In the genomic region with DNA sequence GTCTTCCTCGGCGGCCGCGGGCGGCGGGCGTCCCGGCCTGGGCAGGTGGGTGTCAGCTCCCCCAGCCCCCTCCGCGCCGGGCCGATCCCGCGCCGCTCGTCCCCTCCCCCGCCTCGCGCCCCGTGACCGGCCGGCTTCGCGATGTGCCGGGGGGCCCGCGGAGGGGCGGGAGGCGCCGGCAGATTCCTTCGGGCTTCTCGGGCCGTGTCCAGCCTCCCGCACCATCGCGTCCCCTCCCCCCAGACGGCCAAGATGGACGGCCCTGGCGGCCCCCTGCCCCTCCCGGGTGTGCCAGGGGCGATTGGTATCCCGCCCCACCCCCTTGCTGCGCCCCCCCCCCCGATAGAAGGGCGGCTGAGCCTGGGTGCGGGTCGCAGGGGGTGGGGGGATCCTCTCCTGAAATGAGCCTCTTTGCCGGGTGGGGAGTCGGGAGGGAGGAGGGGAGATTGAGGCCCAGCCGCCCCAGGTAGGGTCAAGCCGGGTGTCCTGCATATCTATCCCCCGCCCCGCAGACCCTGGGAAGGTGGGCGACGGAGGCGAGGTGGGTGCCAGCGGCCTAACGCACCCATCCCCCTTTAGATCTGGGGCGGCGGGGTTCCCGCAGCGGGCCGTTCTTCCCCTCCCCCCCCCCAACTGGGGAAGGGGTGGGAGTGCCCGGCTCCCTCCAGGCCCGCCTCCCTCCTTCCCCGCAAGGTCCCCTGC, we compare ENCODE assay signal across 7 mouse cellular contexts. TPM values are rescaled to one million over a fixed set of nuclear protein-coding genes. Genes with fewer than 3 reads are reported as not detected.
DNase-seq lines count a peak whose midpoint lies in the region; ATAC-seq and TF ChIP-seq lines count a peak whose summit lies in the region.

No protein-coding gene starts in this region.

- peaks cover 18% of the 10 kb centered on the region for H3K4me1 ChIP-seq in bone marrow macrophage, adult 2 months (ENCODE audit: control insufficient read depth, insufficient read depth, low read length)
- peaks cover 50% of the 10 kb centered on the region for H3K4me1 ChIP-seq in erythroblast, embryonic 14.5 days (ENCODE audit: control insufficient read depth)
- H3K4me1 ChIP-seq in limb, embryonic 11.5 days (ENCODE audit: control insufficient read depth, insufficient read depth, low read length): peaks cover 14% of the 10 kb centered on the region; the same call in 1 of the 2 replicates
- H3K4me1 ChIP-seq in midbrain, embryonic 12.5 days: peaks cover 38% of the 10 kb centered on the region
- H3K4me1 ChIP-seq in stomach, embryonic 15.5 days: peaks cover 24% of the 10 kb centered on the region

- H3K9me3 ChIP-seq in erythroblast, embryonic 14.5 days (ENCODE audit: control insufficient read depth, low read length): no peaks in the 10 kb centered on the region
- H3K9me3 ChIP-seq in limb, embryonic 11.5 days (ENCODE audit: control insufficient read depth, low read length): no peaks in the 10 kb centered on the region
- H3K9me3 ChIP-seq in midbrain, embryonic 12.5 days: no peaks in the 10 kb centered on the region
- H3K9me3 ChIP-seq in stomach, embryonic 15.5 days: no peaks in the 10 kb centered on the region

- no peak for TF ChIP-seq POLR2A in bone marrow macrophage, adult 2 months (IDR thresholded peaks at IDR 0.05; ENCODE audit: borderline replicate concordance, low read depth, low read length)

- no peak for TF ChIP-seq CTCF in bone marrow macrophage, adult 2 months (IDR thresholded peaks at IDR 0.05; ENCODE audit: low read depth, low read length)

- peak overlapping the region; percentile 59 for H3K4me2 ChIP-seq in limb, embryonic 11.5 days (ENCODE audit: low read depth, severe bottlenecking)
- H3K4me2 ChIP-seq in midbrain, embryonic 12.5 days (replicated peaks): peak overlapping the region; percentile 81
- H3K4me2 ChIP-seq in stomach, embryonic 15.5 days: peak overlapping the region; percentile 64

- WGBS in limb, embryonic 11.5 days: under 1% methylated on average over 36 of the region's 66 CpGs
- under 1% methylated on average over 31 of the region's 66 CpGs for WGBS in midbrain, embryonic 12.5 days
- 0% methylated on average over 52 of the region's 66 CpGs for WGBS in stomach, embryonic 15.5 days

- peak overlapping the region; percentile 67; the same call in 1 of the 2 replicates for H3K27ac ChIP-seq in bone marrow macrophage, adult 2 months (ENCODE audit: insufficient read depth, low read depth, low read length)
- peak overlapping the region; percentile 97 for H3K27ac ChIP-seq in limb, embryonic 11.5 days (replicated peaks; ENCODE audit: low read depth, low read length)
- peak overlapping the region; percentile 98 for H3K27ac ChIP-seq in midbrain, embryonic 12.5 days (replicated peaks)
- peak overlapping the region; percentile 96 for H3K27ac ChIP-seq in stomach, embryonic 15.5 days

- peaks cover 21% of the 10 kb centered on the region for H3K36me3 ChIP-seq in erythroblast, embryonic 14.5 days (ENCODE audit: control insufficient read depth)
- peaks cover 2% of the 10 kb centered on the region; the same call in 1 of the 2 replicates for H3K36me3 ChIP-seq in limb, embryonic 11.5 days (ENCODE audit: control insufficient read depth, insufficient read depth, low read length)
- no peaks in the 10 kb centered on the region for H3K36me3 ChIP-seq in midbrain, embryonic 12.5 days
- no peaks in the 10 kb centered on the region for H3K36me3 ChIP-seq in stomach, embryonic 15.5 days

- intact Hi-C loops in heart, postnatal 10 days (cut with DNase I): loop anchor here (5.0 kb wide), 2 partner anchors 130 to 260 kb away; partner anchors contain the start of genes Erp29 and Tmem116

- no peaks in the 10 kb centered on the region for H3K27me3 ChIP-seq in erythroblast, embryonic 14.5 days (ENCODE audit: control insufficient read depth)
- H3K27me3 ChIP-seq in limb, embryonic 11.5 days (ENCODE audit: control insufficient read depth, insufficient read depth, low read length): no peaks in the 10 kb centered on the region
- no peaks in the 10 kb centered on the region for H3K27me3 ChIP-seq in midbrain, embryonic 12.5 days
- H3K27me3 ChIP-seq in stomach, embryonic 15.5 days (replicated peaks): no peaks in the 10 kb centered on the region

- peak overlapping the region; percentile 95 for H3K9ac ChIP-seq in limb, embryonic 11.5 days (ENCODE audit: low read length)
- peak overlapping the region; percentile 99 for H3K9ac ChIP-seq in midbrain, embryonic 12.5 days (replicated peaks)
- H3K9ac ChIP-seq in stomach, embryonic 15.5 days: peak overlapping the region; percentile 98

- peak; percentile 45; the same call in 1 of the 2 replicates for ATAC-seq in limb, embryonic 11.5 days (ENCODE audit: insufficient number of reproducible peaks, low FRiP score, low TSS enrichment, low read depth)
- ATAC-seq in midbrain, embryonic 12.5 days (ENCODE audit: low FRiP score, low read depth): peak; percentile 59
- peak; percentile 33; the same call in 1 of the 2 replicates for ATAC-seq in stomach, embryonic 15.5 days (ENCODE audit: insufficient read depth, low FRiP score, low read depth)

- peak; percentile 75 for DNase-seq in Muller cell, postnatal 12 days (ENCODE audit: inconsistent ontology term)
- peak; percentile 58 to 68 for DNase-seq in heart, postnatal 10 days
- DNase-seq in limb, embryonic 11.5 days (ENCODE audit: low spot score): peak; percentile 70

- H3K4me3 ChIP-seq in bone marrow macrophage, adult 2 months (ENCODE audit: insufficient read depth, low read length): peak overlapping the region; percentile 72
- peak overlapping the region; percentile 93 for H3K4me3 ChIP-seq in erythroblast, embryonic 14.5 days (replicated peaks)
- peak overlapping the region; percentile 100 for H3K4me3 ChIP-seq in limb, embryonic 11.5 days (ENCODE audit: low read depth, low read length)
- H3K4me3 ChIP-seq in midbrain, embryonic 12.5 days: peak overlapping the region; percentile 99
- H3K4me3 ChIP-seq in stomach, embryonic 15.5 days (replicated peaks): peak overlapping the region; percentile 97

RNA-seq across cellular contexts. Expression of gene Atxn2, which starts 1.2 kb away (rescaled TPM):
- polyA plus RNA-seq in bone marrow macrophage, adult 2 months (2012; ENCODE audit: insufficient read depth, insufficient read length, missing spikeins): 62.9 and 70.6 TPM in 2 replicates
- polyA plus RNA-seq in erythroblast, embryonic 14.5 days (2012): 11.4 and 12.2 TPM in 2 replicates
- 100 to 1,000 TPM; 173 to 177 TPM for total RNA-seq in heart, postnatal 10 days (2021)
- polyA plus RNA-seq in limb, embryonic 11.5 days (2014; fragmentation: Nextera tagmentation; extraction: Ambion mirVana): 74.4 and 84.9 TPM in 2 replicates
- 68.1 and 77.6 TPM in 2 replicates for polyA plus RNA-seq in midbrain, embryonic 12.5 days (2016; fragmentation: Nextera tagmentation; extraction: Ambion mirVana)
- 63.4 and 70.5 TPM in 2 replicates for polyA plus RNA-seq in stomach, embryonic 15.5 days (2015; fragmentation: Nextera tagmentation; extraction: Ambion mirVana)

RNA-seq across cellular contexts. Expression of gene Brap, which starts 52.0 kb away (rescaled TPM):
- polyA plus RNA-seq in bone marrow macrophage, adult 2 months (2012; ENCODE audit: insufficient read depth, insufficient read length, missing spikeins): 37.7 and 41.2 TPM in 2 replicates
- 1.1 and 1.2 TPM in 2 replicates for polyA plus RNA-seq in erythroblast, embryonic 14.5 days (2012)
- total RNA-seq in heart, postnatal 10 days (2021): 10 to 100 TPM; 28.2 to 35.2 TPM
- 37.1 and 42.7 TPM in 2 replicates for polyA plus RNA-seq in limb, embryonic 11.5 days (2014; fragmentation: Nextera tagmentation; extraction: Ambion mirVana)
- polyA plus RNA-seq in midbrain, embryonic 12.5 days (2016; fragmentation: Nextera tagmentation; extraction: Ambion mirVana): 49.0 and 51.5 TPM in 2 replicates
- polyA plus RNA-seq in stomach, embryonic 15.5 days (2015; fragmentation: Nextera tagmentation; extraction: Ambion mirVana): 37.6 and 38.1 TPM in 2 replicates

RNA-seq across cellular contexts. Expression of gene Acad10, which starts 52.1 kb away (rescaled TPM):
- 3.3 and 5.5 TPM in 2 replicates for polyA plus RNA-seq in bone marrow macrophage, adult 2 months (2012; ENCODE audit: insufficient read depth, insufficient read length, missing spikeins)
- polyA plus RNA-seq in erythroblast, embryonic 14.5 days (2012): 0.05 and 0.09 TPM in 2 replicates
- total RNA-seq in heart, postnatal 10 days (2021): 10 to 100 TPM; 13.7 to 16.0 TPM
- polyA plus RNA-seq in limb, embryonic 11.5 days (2014; fragmentation: Nextera tagmentation; extraction: Ambion mirVana): 1.3 and 1.7 TPM in 2 replicates
- 1.9 and 2.3 TPM in 2 replicates for polyA plus RNA-seq in midbrain, embryonic 12.5 days (2016; fragmentation: Nextera tagmentation; extraction: Ambion mirVana)
- polyA plus RNA-seq in stomach, embryonic 15.5 days (2015; fragmentation: Nextera tagmentation; extraction: Ambion mirVana): 3.1 and 3.3 TPM in 2 replicates

Comparison
In these comparisons a context has a peak if more than half of its experiments do, and no peak if none do; other contexts are left out.
1. Peak in every context shown above with its lines: DNase-seq, ATAC-seq, H3K4me3 ChIP-seq and H3K27ac ChIP-seq.
2. RNA of gene Brap, which starts 52.0 kb away (polyA plus RNA-seq): 49.0 to 51.5 TPM in midbrain, embryonic 12.5 days, 37.7 to 41.2 TPM in bone marrow macrophage, adult 2 months, 37.6 to 38.1 TPM in stomach, embryonic 15.5 days and 37.1 to 42.7 TPM in limb, embryonic 11.5 days; 1.1 to 1.2 TPM in erythroblast, embryonic 14.5 days; every median in the first group is over 10 times any median in the second.